Mouse (Mus musculus): ENCODE data around the gene Sit1. TPM values are rescaled to one million over a fixed set of nuclear protein-coding genes. Genes with fewer than 3 reads are reported as not detected.

Sit1 gene
- polyA plus RNA-seq, 1 experiment from 2014 or later = not detected

GRCm38 (mm10) chr4:43454041-43454836, 29.3 kb downstream of the Sit1 start, which contains the start of gene Cd72:
Cd72 (minus strand) TSS chr4:43454628.
- Histone ChIP-seq H3K27ac (no peak within 1 kb of the TSS), H3K36me3 (replicated peaks) (no peaks in the 10 kb centered on the region), H3K9me3 (no peaks in the 10 kb centered on the region), H3K4me2 (peak within 1 kb of the TSS; percentile 51), H3K27me3 (peaks cover 36% of the 10 kb centered on the region), H3K9ac (0 out of 2 replicates have a peak within 1 kb of the TSS, but pooled peaks have one; percentile 17), H3K4me1 (peaks cover 17% of the 10 kb centered on the region), H3K4me3 (replicated peaks) (peak within 1 kb of the TSS; percentile 24)
- no peak for ATAC-seq (ENCODE audit: low FRiP score)
- WGBS = 37% methylated on average over 20 of the region's 20 CpGs

GRCm38 (mm10) chr4:43453413-43453812, 30.1 kb downstream of the Sit1 start:
- Histone ChIP-seq H3K4me2 (peak overlapping the region; percentile 51), H3K27ac (no peak overlapping the region), H3K36me3 (replicated peaks) (peaks cover under 1% of the 10 kb centered on the region; the same call in 1 of the 2 replicates), H3K9me3 (no peaks in the 10 kb centered on the region), H3K9ac (0 out of 2 replicates have a peak overlapping the region, but pooled peaks have one; percentile 17), H3K27me3 (peaks cover 36% of the 10 kb centered on the region), H3K4me3 (replicated peaks) (peak overlapping the region; percentile 24), H3K4me1 (peaks cover 17% of the 10 kb centered on the region)
- no peak for ATAC-seq (ENCODE audit: low FRiP score)
- WGBS = 1% methylated on average over 18 of the region's 18 CpGs

- no peak overlapping the region for H3K4me2 ChIP-seq
- no peaks in the 10 kb centered on the region for H3K9me3 ChIP-seq
- peaks cover 17% of the 10 kb centered on the region for H3K4me1 ChIP-seq
- H3K27me3 ChIP-seq = peaks cover 37% of the 10 kb centered on the region
- 65% methylated on average over 11 of the region's 11 CpGs for WGBS
- ATAC-seq (ENCODE audit: low FRiP score) = no peak
- no peak overlapping the region for H3K9ac ChIP-seq
- no peak overlapping the region for H3K27ac ChIP-seq
- H3K36me3 ChIP-seq (replicated peaks) = peaks cover 11% of the 10 kb centered on the region
- H3K4me3 ChIP-seq (replicated peaks) = no peak overlapping the region
These were observed 31.2 kb downstream of the Sit1 start for GRCm38 (mm10) chr4:43452315-43452714.

- Histone ChIP-seq H3K4me3 (replicated peaks) (no peak overlapping the region), H3K4me1 (peaks cover 22% of the 10 kb centered on the region), H3K36me3 (replicated peaks) (peaks cover 40% of the 10 kb centered on the region), H3K9ac (no peak overlapping the region), H3K9me3 (no peaks in the 10 kb centered on the region), H3K27me3 (peaks cover 23% of the 10 kb centered on the region), H3K27ac (no peak overlapping the region), H3K4me2 (no peak overlapping the region)
- no peak for ATAC-seq (ENCODE audit: low FRiP score)
- whole genome bisulfite sequencing = 85% methylated on average over 3 of the region's 3 CpGs
These were observed 35.0 kb downstream of the Sit1 start for GRCm38 (mm10) chr4:43448554-43448953.

GRCm38 (mm10) chr4:43447251-43447650, 36.3 kb downstream of the Sit1 start:
- Histone ChIP-seq H3K4me2 (no peak overlapping the region), H3K27me3 (peaks cover 10% of the 10 kb centered on the region), H3K4me1 (peaks cover 15% of the 10 kb centered on the region), H3K4me3 (replicated peaks) (no peak overlapping the region), H3K9me3 (no peaks in the 10 kb centered on the region), H3K9ac (no peak overlapping the region), H3K27ac (no peak overlapping the region), H3K36me3 (replicated peaks) (peaks cover 40% of the 10 kb centered on the region)
- WGBS = 93% methylated on average over 13 of the region's 13 CpGs
- ATAC-seq (ENCODE audit: low FRiP score) = no peak

- WGBS = under 1% methylated on average over 28 of the region's 28 CpGs
- Histone ChIP-seq H3K36me3 (replicated peaks) (peaks cover 40% of the 10 kb centered on the region), H3K27me3 (peaks cover 3% of the 10 kb centered on the region; the same call in 1 of the 2 replicates), H3K4me1 (peaks cover 15% of the 10 kb centered on the region), H3K4me2 (peak overlapping the region; percentile 93), H3K4me3 (replicated peaks) (peak overlapping the region; percentile 99), H3K9me3 (no peaks in the 10 kb centered on the region), H3K9ac (peak overlapping the region; percentile 100), H3K27ac (peak overlapping the region; percentile 90)
- ATAC-seq (ENCODE audit: low FRiP score) = peak; percentile 11
These were observed 40.0 kb downstream of the Sit1 start for GRCm38 (mm10) chr4:43443511-43443910.

- peak overlapping the region; percentile 90 for H3K27ac ChIP-seq
- H3K36me3 ChIP-seq (replicated peaks) = peaks cover 33% of the 10 kb centered on the region
- ATAC-seq (ENCODE audit: low FRiP score) = peak; percentile 72
- no peaks in the 10 kb centered on the region for H3K9me3 ChIP-seq
- H3K4me1 ChIP-seq = peaks cover 15% of the 10 kb centered on the region
- under 1% methylated on average over 82 of the region's 88 CpGs for WGBS
- peak overlapping the region; percentile 99 for H3K4me3 ChIP-seq (replicated peaks)
- H3K4me2 ChIP-seq = peak overlapping the region; percentile 93
- H3K9ac ChIP-seq = peak overlapping the region; percentile 100
- H3K27me3 ChIP-seq = peaks cover 3% of the 10 kb centered on the region; the same call in 1 of the 2 replicates
These were observed 40.8 kb downstream of the Sit1 start for GRCm38 (mm10) chr4:43442456-43443361.

- Histone ChIP-seq H3K27ac (peak overlapping the region; percentile 90), H3K36me3 (replicated peaks) (peaks cover 26% of the 10 kb centered on the region), H3K9me3 (no peaks in the 10 kb centered on the region), H3K4me3 (replicated peaks) (peak overlapping the region; percentile 99), H3K4me1 (peaks cover 15% of the 10 kb centered on the region), H3K9ac (peak overlapping the region; percentile 100), H3K4me2 (peak overlapping the region; percentile 93), H3K27me3 (peaks cover under 1% of the 10 kb centered on the region; the same call in 1 of the 2 replicates)
- 0% methylated on average over 33 of the region's 33 CpGs for WGBS
- peak; percentile 93 for ATAC-seq (ENCODE audit: low FRiP score)
These were observed 41.5 kb downstream of the Sit1 start for GRCm38 (mm10) chr4:43442044-43442443.

GRCm38 (mm10) chr4:43441639-43442038, 41.9 kb downstream of the Sit1 start, which contains the start of gene Tesk1:
Tesk1 (plus strand) TSS chr4:43441939.
- Histone ChIP-seq H3K9ac (peak within 1 kb of the TSS; percentile 100), H3K4me1 (peaks cover 15% of the 10 kb centered on the region), H3K36me3 (replicated peaks) (peaks cover 22% of the 10 kb centered on the region), H3K27ac (peak within 1 kb of the TSS; percentile 90), H3K4me3 (replicated peaks) (peak within 1 kb of the TSS; percentile 99), H3K4me2 (peak within 1 kb of the TSS; percentile 93), H3K9me3 (no peaks in the 10 kb centered on the region), H3K27me3 (no peaks in the 10 kb centered on the region; the same call in 1 of the 2 replicates)
- 29% methylated on average over 4 of the region's 4 CpGs for WGBS
- peak; percentile 1; the same call in 1 of the 2 replicates for ATAC-seq (ENCODE audit: low FRiP score)

GRCm38 (mm10) chr4:43432832-43433231, 50.7 kb downstream of the Sit1 start:
- WGBS = 88% methylated on average over 1 of the region's 1 CpGs
- H3K36me3 ChIP-seq (replicated peaks) = no peaks in the 10 kb centered on the region
- H3K9me3 ChIP-seq = no peaks in the 10 kb centered on the region
- H3K27me3 ChIP-seq = peaks cover 23% of the 10 kb centered on the region
- H3K27ac ChIP-seq = no peak overlapping the region
- H3K9ac ChIP-seq = no peak overlapping the region
- H3K4me1 ChIP-seq = peaks cover 16% of the 10 kb centered on the region
- H3K4me2 ChIP-seq = no peak overlapping the region
- ATAC-seq (ENCODE audit: low FRiP score) = no peak
- H3K4me3 ChIP-seq (replicated peaks) = no peak overlapping the region
